Mouse (Mus musculus) hindbrain, embryonic 12.5 days (tissue): ENCODE data around the gene Nhej1. TPM values are rescaled to one million over a fixed set of nuclear protein-coding genes. Genes with fewer than 3 reads are reported as not detected.
A peak's percentile ranks its signal among the peaks of the same experiment; 100 is the strongest.

Experiments used
- ATAC-seq: fragments of 200-750 bp; cut with Nextera tagmentation; 2 replicates; pipeline ENCODE4 v1.8.0; 2017; ENCODE audit warnings: moderate TSS enrichment; ENCODE audit not compliant: low FRiP score
- H3K27ac ChIP-seq: fragments of 300-500 bp; sonication (generic); 2 replicates; pipeline ENCODE4 v1.5.1; 2016; ENCODE audit warnings: mild to moderate bottlenecking
- H3K27me3 ChIP-seq: fragments of 300-500 bp; sonication (generic); 2 replicates; pipeline ENCODE4 v1.6.1; 2016; ENCODE audit warnings: mild to moderate bottlenecking
- H3K36me3 ChIP-seq: fragments of 300-500 bp; sonication (generic); 2 replicates; pipeline ENCODE4 v1.6.1; 2016; ENCODE audit warnings: mild to moderate bottlenecking
- H3K4me1 ChIP-seq: fragments of 300-500 bp; sonication (generic); 2 replicates; pipeline ENCODE4 v1.6.1; 2016
- H3K4me2 ChIP-seq: fragments of 300-500 bp; sonication (generic); replicated peaks from 2 replicates; pipeline ENCODE4 v1.6.1; 2016; ENCODE audit warnings: mild to moderate bottlenecking
- H3K4me3 ChIP-seq: fragments of 300-500 bp; sonication (generic); 2 replicates; pipeline ENCODE4 v1.5.1; 2016; ENCODE audit warnings: mild to moderate bottlenecking
- H3K9ac ChIP-seq: fragments of 300-500 bp; sonication (generic); 2 replicates; pipeline ENCODE4 v1.6.1; 2016; ENCODE audit warnings: mild to moderate bottlenecking, moderate library complexity
- H3K9me3 ChIP-seq: fragments of 300-500 bp; sonication (generic); replicated peaks from 2 replicates; pipeline ENCODE4 v1.6.1; 2016; ENCODE audit warnings: mild to moderate bottlenecking
- WGBS: fragments of 180-500 bp; shearing (Covaris S2); methylation state at CpG from one replicate; pipeline ENCODE4 v1.1.7; 2016; 5-methylcytosine and 5-hydroxymethylcytosine counted together
- polyA plus RNA-seq: library from polyadenylated mRNA; unstranded; fragments of >200 nt; fragmentation: Nextera tagmentation; extraction: Ambion mirVana; gene quantifications from 2 replicates; pipeline ENCODE4 v1.2.1, GENCODE M21; 2016

Nhej1 gene
- polyA plus RNA-seq, 1 experiment from 2014 or later = 12.8 TPM

DNA sequence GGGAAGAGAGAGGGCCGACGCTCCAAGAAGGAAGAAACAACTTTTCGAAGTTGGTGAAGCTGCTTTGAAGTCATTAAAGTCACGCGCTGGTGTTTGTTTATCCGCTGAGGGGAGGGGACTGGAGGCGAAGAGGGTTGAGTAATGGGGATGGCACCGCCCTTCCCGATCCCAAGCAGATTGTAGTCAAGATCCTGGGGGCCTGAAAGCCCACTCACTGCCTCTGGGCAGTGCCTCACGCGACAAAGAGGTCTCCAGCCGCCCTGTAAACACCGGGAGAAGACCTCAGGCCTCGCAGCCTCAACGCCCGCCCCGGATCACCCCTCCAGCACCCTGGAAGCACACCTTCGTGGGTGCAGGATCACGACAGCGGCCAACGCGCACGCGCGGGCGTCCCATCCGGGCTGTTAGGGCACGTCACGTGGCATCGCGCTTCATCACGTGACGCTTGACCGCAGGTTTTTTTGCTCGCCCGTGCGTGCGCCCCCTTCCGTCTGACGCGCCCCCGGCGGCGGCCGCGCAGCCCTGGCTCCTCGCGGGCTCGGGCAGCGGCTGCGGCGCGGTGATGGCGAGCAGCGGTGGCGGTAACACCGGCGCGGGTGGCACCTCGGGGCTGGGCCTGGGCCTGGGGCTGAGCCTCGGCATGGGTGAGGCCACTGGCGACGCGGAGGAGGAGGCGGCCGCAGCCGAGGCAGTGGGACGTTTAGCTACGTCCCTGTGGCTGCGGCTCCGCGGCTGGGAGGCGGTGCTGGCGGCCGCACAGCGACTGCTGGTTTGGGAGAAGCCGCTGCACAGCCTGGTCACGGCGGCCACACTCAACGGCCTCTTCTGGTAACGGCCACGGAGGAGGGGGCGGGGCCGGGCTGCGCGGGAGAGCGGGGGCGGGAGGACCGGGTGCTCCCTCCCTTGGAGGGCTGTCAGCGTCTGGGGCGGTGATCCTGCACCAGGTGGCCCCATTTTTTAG, 17.6 kb upstream of the Nhej1 start, which contains the start of the genes Cnppd1 and Retreg2:
TSS of gene Cnppd1 (minus strand) at position 411 of the 961 bp plus-strand sequence.
TSS of gene Retreg2 (plus strand) at position 478 of the 961 bp plus-strand sequence.
- peaks cover 36% of the 10 kb centered on the region for H3K4me1 ChIP-seq
- H3K4me3 ChIP-seq = peak within 1 kb of the TSS; percentile 90
- H3K27me3 ChIP-seq = no peaks in the 10 kb centered on the region
- 1% methylated on average over 89 of the region's 91 CpGs for WGBS
- ATAC-seq = peak; percentile 85
- H3K27ac ChIP-seq = peak within 1 kb of the TSS; percentile 99
- H3K36me3 ChIP-seq = peaks cover 63% of the 10 kb centered on the region
- H3K9ac ChIP-seq = peak within 1 kb of the TSS; percentile 96
- H3K4me2 ChIP-seq = peak within 1 kb of the TSS; percentile 93
- H3K9me3 ChIP-seq = no peaks in the 10 kb centered on the region

DNA sequence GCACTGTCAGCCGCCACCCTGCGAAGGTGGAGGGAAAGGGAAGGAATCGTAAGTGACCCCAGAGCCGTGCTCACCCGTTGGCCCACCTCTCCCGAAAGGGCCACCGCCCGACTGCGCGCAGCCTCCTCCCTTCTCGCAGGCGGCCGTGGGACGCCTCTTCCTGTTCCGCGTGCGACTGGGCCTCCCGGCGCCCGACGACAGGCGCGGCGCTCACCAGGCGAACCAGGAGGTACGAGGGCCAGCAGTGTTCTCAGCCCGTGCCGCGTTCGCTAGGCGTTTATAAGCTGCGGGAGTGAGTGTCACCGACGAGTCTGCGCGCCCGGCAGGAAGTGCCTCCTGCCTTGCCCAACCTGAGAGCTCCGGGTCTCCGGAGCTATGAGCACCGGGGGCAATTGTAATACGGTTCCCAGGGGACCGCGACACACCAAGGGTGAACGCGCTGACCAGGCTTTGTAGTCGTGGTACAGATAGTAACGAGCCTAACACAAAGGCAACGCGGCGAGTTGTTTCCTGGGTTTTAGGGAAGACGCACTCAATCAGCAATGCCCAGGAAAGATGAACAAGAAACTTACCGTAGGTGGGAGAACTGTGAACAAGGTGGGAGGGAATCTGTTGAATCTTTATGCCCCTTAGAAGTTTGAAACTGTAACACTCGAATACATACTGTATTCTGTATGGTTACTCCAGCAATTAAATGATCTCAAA, 16.6 kb upstream of the Nhej1 start:
- Histone ChIP-seq H3K4me1 (peaks cover 36% of the 10 kb centered on the region), H3K27ac (peak overlapping the region; percentile 99), H3K4me2 (peak overlapping the region; percentile 93), H3K36me3 (peaks cover 63% of the 10 kb centered on the region), H3K4me3 (peak overlapping the region; percentile 90), H3K9ac (peak overlapping the region; percentile 96), H3K9me3 (no peaks in the 10 kb centered on the region), H3K27me3 (no peaks in the 10 kb centered on the region)
- WGBS = under 1% methylated on average over 48 of the region's 53 CpGs
- peak; percentile 25 for ATAC-seq

DNA sequence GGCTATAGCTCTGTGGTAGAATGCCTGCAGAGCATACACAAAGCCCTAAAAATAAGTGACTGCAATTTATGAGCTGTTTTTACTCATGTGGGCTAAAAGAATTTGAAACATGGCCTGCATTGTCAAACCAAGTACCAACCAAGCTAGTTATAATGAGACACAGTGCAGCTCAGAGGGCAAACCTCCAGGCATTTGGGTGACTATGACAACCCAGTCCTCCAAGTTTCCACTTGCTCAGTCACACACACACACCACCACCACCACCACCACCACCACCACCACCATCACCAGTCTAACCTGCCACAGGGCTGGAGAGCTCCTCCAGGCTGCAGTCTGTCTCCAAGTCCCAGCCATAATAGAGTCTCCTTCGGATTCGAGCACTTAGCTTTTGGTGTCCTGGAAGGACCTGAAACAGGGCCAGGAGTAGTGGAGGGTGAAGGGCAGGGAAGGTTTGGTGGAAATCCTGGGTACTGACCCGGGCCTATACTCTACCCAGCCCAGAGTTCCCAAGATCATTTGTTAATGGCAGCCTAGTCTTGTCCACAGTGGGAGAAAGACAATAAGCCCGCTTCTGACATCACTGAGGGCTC, 15.7 kb upstream of the Nhej1 start:
- ATAC-seq = no peak
- Histone ChIP-seq H3K4me2 (peak overlapping the region; percentile 93), H3K9me3 (no peaks in the 10 kb centered on the region), H3K9ac (peak overlapping the region; percentile 96), H3K27ac (peak overlapping the region; percentile 99), H3K27me3 (no peaks in the 10 kb centered on the region), H3K4me1 (peaks cover 36% of the 10 kb centered on the region), H3K36me3 (peaks cover 63% of the 10 kb centered on the region), H3K4me3 (peak overlapping the region; percentile 90)
- 58% methylated on average over 4 of the region's 4 CpGs for WGBS

GRCm38 (mm10) chr1:75138448-75138847, 13.4 kb upstream of the Nhej1 start:
- Histone ChIP-seq H3K9me3 (no peaks in the 10 kb centered on the region), H3K9ac (no peak overlapping the region), H3K4me3 (no peak overlapping the region), H3K4me2 (no peak overlapping the region), H3K4me1 (peaks cover 22% of the 10 kb centered on the region), H3K27me3 (0 out of 2 replicates have a peak, but pooled peaks cover 2% of the 10 kb centered on the region), H3K36me3 (peaks cover 50% of the 10 kb centered on the region), H3K27ac (no peak overlapping the region)
- WGBS = 92% methylated on average over 2 of the region's 2 CpGs
- no peak for ATAC-seq

DNA sequence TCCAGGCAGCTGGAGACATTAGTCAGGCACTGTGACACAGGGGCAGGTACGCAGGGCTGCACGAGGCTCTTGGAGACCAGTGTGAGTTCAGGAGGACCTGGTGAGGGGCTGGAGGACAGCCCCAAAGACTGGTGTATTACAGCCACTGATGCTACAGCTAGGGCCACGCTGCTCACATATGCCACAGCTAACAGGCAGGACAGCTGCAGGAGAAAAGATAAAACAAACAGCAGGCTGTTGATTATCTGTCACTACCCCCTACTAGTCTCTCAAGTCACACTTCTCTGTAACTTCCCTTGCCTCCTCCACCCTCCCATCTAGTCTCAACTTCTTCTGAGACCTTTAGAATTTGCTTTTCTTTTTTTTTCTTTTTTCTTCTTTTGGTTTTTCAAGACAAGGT, 11.7 kb upstream of the Nhej1 start:
- 78% methylated on average over 3 of the region's 3 CpGs for WGBS
- H3K36me3 ChIP-seq = peaks cover 50% of the 10 kb centered on the region
- peaks cover 20% of the 10 kb centered on the region for H3K4me1 ChIP-seq

GRCm38 (mm10) chr1:75136293-75136692, 11.3 kb upstream of the Nhej1 start:
- WGBS = 87% methylated on average over 6 of the region's 6 CpGs

More for the DNA sequence above, 11.7 kb upstream of the Nhej1 start:
- no peak overlapping the region for H3K27ac ChIP-seq
- no peak overlapping the region for H3K4me2 ChIP-seq
- no peak overlapping the region for H3K9ac ChIP-seq
- no peak for ATAC-seq
- H3K27me3 ChIP-seq = 0 out of 2 replicates have a peak, but pooled peaks cover 5% of the 10 kb centered on the region
- no peak overlapping the region for H3K4me3 ChIP-seq
- H3K9me3 ChIP-seq = no peaks in the 10 kb centered on the region

DNA sequence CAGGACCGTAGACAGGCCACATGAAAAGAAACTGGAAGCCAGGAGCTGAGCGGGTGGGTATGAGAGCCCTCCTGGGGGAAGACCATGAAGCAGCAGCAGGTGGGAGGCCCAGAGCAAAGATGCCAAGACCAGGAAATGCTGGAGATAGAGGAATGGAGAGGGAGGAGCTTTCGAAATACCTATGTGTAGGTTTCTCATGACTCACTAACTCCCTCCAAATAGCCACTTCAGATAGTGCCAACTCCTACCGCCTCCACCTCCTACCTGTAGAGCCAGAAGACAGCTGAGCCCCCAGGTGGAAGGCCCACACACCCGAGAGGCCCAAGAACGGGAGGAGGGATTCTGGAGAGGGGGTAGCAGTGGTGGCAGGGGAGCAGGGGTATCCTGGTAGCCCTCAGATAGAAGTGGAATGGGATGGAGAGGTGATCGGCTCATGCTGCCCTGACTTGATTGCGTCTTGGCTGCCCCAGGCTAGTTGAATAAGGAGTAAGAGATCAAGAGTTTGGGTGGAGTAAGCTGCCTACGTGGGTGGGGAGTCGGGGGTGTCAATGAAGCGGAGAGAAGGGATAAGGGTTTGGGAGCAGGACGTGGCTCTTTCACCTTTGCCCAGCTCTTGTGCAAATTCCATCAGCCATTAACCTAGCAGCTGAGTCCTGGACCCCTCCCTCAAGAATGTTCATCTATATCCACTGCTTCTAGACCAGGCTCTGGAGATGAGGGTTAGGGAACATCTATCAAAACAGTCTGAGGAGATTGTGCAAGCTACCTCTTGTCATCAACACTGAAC, 8.6 kb upstream of the Nhej1 start, which contains the start of gene Slc23a3:
TSS of gene Slc23a3 (minus strand) at position 470 of the 787 bp plus-strand sequence.
- 66% methylated on average over 12 of the region's 12 CpGs for WGBS

More at GRCm38 (mm10) chr1:75136293-75136692, 11.3 kb upstream of the Nhej1 start:
- Histone ChIP-seq H3K4me3 (no peak overlapping the region), H3K9me3 (no peaks in the 10 kb centered on the region), H3K4me2 (no peak overlapping the region), H3K9ac (no peak overlapping the region), H3K4me1 (peaks cover 18% of the 10 kb centered on the region), H3K36me3 (peaks cover 50% of the 10 kb centered on the region), H3K27me3 (0 out of 2 replicates have a peak, but pooled peaks cover 5% of the 10 kb centered on the region), H3K27ac (no peak overlapping the region)
- ATAC-seq = no peak

DNA sequence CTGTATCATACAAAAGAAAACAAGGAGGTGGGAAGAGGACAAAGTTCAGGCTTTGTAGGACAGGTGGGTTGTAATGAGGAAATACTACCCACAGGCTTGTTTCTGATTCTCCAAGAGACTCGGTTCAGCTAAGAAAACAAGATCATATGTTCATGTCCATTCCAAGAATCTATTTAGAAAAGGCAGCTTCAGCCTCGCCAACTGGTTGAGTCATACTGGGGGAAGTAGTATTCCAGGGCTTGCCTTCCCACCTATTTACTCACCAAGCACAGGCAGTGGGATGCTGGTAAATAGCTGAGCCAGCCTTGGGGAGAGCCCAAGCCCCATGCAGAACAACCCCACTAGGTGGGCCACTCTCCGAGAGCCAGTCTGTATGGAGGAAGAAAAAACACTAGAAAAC, 3.6 kb upstream of the Nhej1 start:
- no peak overlapping the region for H3K4me3 ChIP-seq
- WGBS = 86% methylated on average over 3 of the region's 3 CpGs
- no peak overlapping the region for H3K9ac ChIP-seq
- H3K27me3 ChIP-seq = peaks cover 10% of the 10 kb centered on the region; the same call in 1 of the 2 replicates
- no peak overlapping the region for H3K4me2 ChIP-seq
- ATAC-seq = no peak
- H3K27ac ChIP-seq = no peak overlapping the region
- H3K36me3 ChIP-seq = no peaks in the 10 kb centered on the region
- H3K9me3 ChIP-seq = no peaks in the 10 kb centered on the region
- H3K4me1 ChIP-seq = peaks cover 9% of the 10 kb centered on the region

More for the DNA sequence above, 8.6 kb upstream of the Nhej1 start, which contains the start of gene Slc23a3:
- Histone ChIP-seq H3K4me1 (no peaks in the 10 kb centered on the region), H3K27me3 (peaks cover 10% of the 10 kb centered on the region; the same call in 1 of the 2 replicates), H3K27ac (no peak within 1 kb of the TSS), H3K4me2 (no peak within 1 kb of the TSS), H3K9ac (0 out of 2 replicates have a peak within 1 kb of the TSS, but pooled peaks have one; percentile 13), H3K36me3 (peaks cover 35% of the 10 kb centered on the region), H3K4me3 (no peak within 1 kb of the TSS), H3K9me3 (no peaks in the 10 kb centered on the region)
- ATAC-seq = no peak

DNA sequence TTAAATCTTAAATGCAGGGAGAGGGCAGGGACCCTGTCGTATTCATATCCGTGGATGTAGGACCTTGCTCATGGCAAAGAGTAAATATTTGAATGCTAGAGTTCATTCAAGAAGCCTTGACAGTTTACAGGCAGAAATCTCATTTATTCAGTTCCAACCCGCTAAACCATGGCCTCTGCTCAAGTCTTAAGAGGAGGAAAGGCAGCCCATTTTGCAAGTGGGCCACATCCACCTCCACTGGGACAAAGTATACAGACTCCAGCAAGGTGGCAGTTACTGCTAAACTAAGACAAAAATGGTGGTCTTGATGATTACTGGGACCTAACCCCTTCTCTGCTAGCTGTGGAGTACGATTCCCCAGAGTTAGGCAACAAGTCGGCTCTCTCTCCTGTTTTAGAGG, 418 bp upstream of the Nhej1 start:
- H3K27ac ChIP-seq = peak overlapping the region; percentile 95; the same call in 1 of the 2 replicates
- 37% methylated on average over 5 of the region's 5 CpGs for WGBS
- peak; percentile 17 for ATAC-seq
- H3K36me3 ChIP-seq = no peaks in the 10 kb centered on the region
- peaks cover 4% of the 10 kb centered on the region; the same call in 1 of the 2 replicates for H3K27me3 ChIP-seq
- H3K9ac ChIP-seq = no peak overlapping the region
- H3K4me1 ChIP-seq = peaks cover 9% of the 10 kb centered on the region
- no peaks in the 10 kb centered on the region for H3K9me3 ChIP-seq
- H3K4me3 ChIP-seq = peak overlapping the region; percentile 59
- H3K4me2 ChIP-seq = peak overlapping the region; percentile 53

DNA sequence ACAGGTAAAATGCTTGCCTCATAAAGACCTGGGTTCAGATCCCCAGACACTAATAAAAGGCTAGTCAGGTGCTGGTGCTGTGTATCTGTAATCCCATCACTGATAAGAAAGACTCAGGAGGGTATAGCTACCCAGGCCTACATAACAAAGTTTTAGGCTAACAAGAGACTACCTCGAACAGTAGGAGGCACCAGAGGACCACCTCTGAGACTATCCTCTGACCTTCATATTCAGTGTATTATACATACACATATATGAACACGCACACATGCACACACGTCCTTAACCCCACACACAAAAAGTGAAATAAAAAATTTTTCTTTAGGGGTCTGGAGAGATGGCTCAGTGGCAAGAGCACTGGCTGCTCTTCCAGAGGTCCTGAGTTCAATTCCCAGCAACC, 2.8 kb downstream of the Nhej1 start:
- no peak for ATAC-seq
- H3K27ac ChIP-seq = no peak overlapping the region
- no peaks in the 10 kb centered on the region for H3K36me3 ChIP-seq
- 81% methylated on average over 3 of the region's 3 CpGs for WGBS
- no peak overlapping the region for H3K9ac ChIP-seq
- peaks cover 9% of the 10 kb centered on the region for H3K4me1 ChIP-seq
- no peaks in the 10 kb centered on the region for H3K27me3 ChIP-seq
- H3K9me3 ChIP-seq = no peaks in the 10 kb centered on the region
- no peak overlapping the region for H3K4me3 ChIP-seq
- H3K4me2 ChIP-seq = no peak overlapping the region

- Histone ChIP-seq H3K4me3 (no peak overlapping the region), H3K9ac (no peak overlapping the region), H3K9me3 (no peaks in the 10 kb centered on the region), H3K27ac (no peak overlapping the region), H3K4me2 (no peak overlapping the region), H3K36me3 (no peaks in the 10 kb centered on the region), H3K4me1 (no peaks in the 10 kb centered on the region), H3K27me3 (no peaks in the 10 kb centered on the region)
- ATAC-seq = no peak
- WGBS = 35% methylated on average over 4 of the region's 4 CpGs
Observed at GRCm38 (mm10) chr1:75052091-75052490, 72.9 kb downstream of the Nhej1 start.
